Mouse (Mus musculus) embryonic fibroblast, embryonic 13.5 days (primary cell): ENCODE data around the gene Gpcpd1. TPM values are rescaled to one million over a fixed set of nuclear protein-coding genes. Genes with fewer than 3 reads are reported as not detected.

Experiments used
- H3K27ac ChIP-seq: 2 replicates; pipeline ENCODE4 v1.5.1; 2012; ENCODE audit warnings: low read length, control low read depth, inconsistent platforms; ENCODE audit not compliant: insufficient read depth
- H3K4me1 ChIP-seq: 2 replicates; pipeline ENCODE4 v1.6.1; 2011; ENCODE audit warnings: low read length; ENCODE audit not compliant: control insufficient read depth, insufficient read depth
- H3K4me3 ChIP-seq: 2 replicates; pipeline ENCODE4 v1.5.1; 2011; ENCODE audit warnings: mild to moderate bottlenecking, control low read depth, low read length; ENCODE audit not compliant: insufficient read depth
- CTCF ChIP-seq: IDR thresholded peaks from 2 replicates; pipeline ENCODE4 v1.5.1; 2011; ENCODE audit warnings: mild to moderate bottlenecking, control low read depth, low read length, moderate library complexity, borderline replicate concordance; ENCODE audit not compliant: insufficient read depth
- POLR2A ChIP-seq: IDR thresholded peaks from 2 replicates; pipeline ENCODE4 v1.6.1; 2011; ENCODE audit warnings: low read depth, mild to moderate bottlenecking, control low read depth, low read length, moderate library complexity
- polyA plus RNA-seq: library from polyadenylated mRNA; stranded (reverse); fragments of >200 nt; gene quantifications from 2 replicates; pipeline ENCODE4 v1.2.4, GENCODE M21; 2011; ENCODE audit warnings: low read depth; ENCODE audit not compliant: missing spikeins, insufficient read length

Gene Gpcpd1
- polyA plus RNA-seq, 1 experiment, result 36.2 TPM

GRCm38 (mm10) chr2:132575759-132576439, 11.6 kb downstream of the Gpcpd1 start:
- Histone ChIP-seq H3K4me3 (no peak overlapping the region), H3K4me1 (no peaks in the 10 kb centered on the region; the same call in 1 of the 2 replicates), H3K27ac (no peak overlapping the region)
- TF ChIP-seq POLR2A, result no peak
- TF ChIP-seq CTCF, result no peak

GRCm38 (mm10) chr2:132575256-132575655, 12.3 kb downstream of the Gpcpd1 start:
- TF ChIP-seq CTCF, result no peak
- no peak for TF ChIP-seq POLR2A
- Histone ChIP-seq H3K27ac (no peak overlapping the region), H3K4me3 (no peak overlapping the region), H3K4me1 (no peaks in the 10 kb centered on the region; the same call in 1 of the 2 replicates)

- Histone ChIP-seq H3K27ac (no peak overlapping the region), H3K4me1 (no peaks in the 10 kb centered on the region; the same call in 1 of the 2 replicates), H3K4me3 (no peak overlapping the region)
- TF ChIP-seq POLR2A (no peak), CTCF (no peak)
Observed at GRCm38 (mm10) chr2:132573280-132573679, 14.2 kb downstream of the Gpcpd1 start.

GRCm38 (mm10) chr2:132572651-132573050, 14.9 kb downstream of the Gpcpd1 start:
- no peaks in the 10 kb centered on the region; the same call in 1 of the 2 replicates for H3K4me1 ChIP-seq
- H3K27ac ChIP-seq, result no peak overlapping the region
- H3K4me3 ChIP-seq, result no peak overlapping the region
- no peak for TF ChIP-seq POLR2A
- no peak for TF ChIP-seq CTCF

GRCm38 (mm10) chr2:132571301-132571700, 16.2 kb downstream of the Gpcpd1 start:
- H3K27ac ChIP-seq, result no peak overlapping the region

GRCm38 (mm10) chr2:132570869-132571268, 16.7 kb downstream of the Gpcpd1 start:
- H3K4me3 ChIP-seq, result no peak overlapping the region
- H3K27ac ChIP-seq, result no peak overlapping the region
- no peak for TF ChIP-seq CTCF
- TF ChIP-seq POLR2A, result no peak
- H3K4me1 ChIP-seq, result no peaks in the 10 kb centered on the region; the same call in 1 of the 2 replicates

More at GRCm38 (mm10) chr2:132571301-132571700, 16.2 kb downstream of the Gpcpd1 start:
- TF ChIP-seq POLR2A, result no peak
- TF ChIP-seq CTCF, result no peak
- no peak overlapping the region for H3K4me3 ChIP-seq
- no peaks in the 10 kb centered on the region; the same call in 1 of the 2 replicates for H3K4me1 ChIP-seq

GRCm38 (mm10) chr2:132569686-132570085, 17.8 kb downstream of the Gpcpd1 start:
- Histone ChIP-seq H3K4me3 (no peak overlapping the region), H3K27ac (no peak overlapping the region), H3K4me1 (no peaks in the 10 kb centered on the region; the same call in 1 of the 2 replicates)
- TF ChIP-seq CTCF, result no peak
- TF ChIP-seq POLR2A, result no peak

GRCm38 (mm10) chr2:132567414-132567813, 20.1 kb downstream of the Gpcpd1 start:
- H3K27ac ChIP-seq, result no peak overlapping the region
- TF ChIP-seq POLR2A, result no peak
- TF ChIP-seq CTCF, result no peak

GRCm38 (mm10) chr2:132561860-132562259, 25.7 kb downstream of the Gpcpd1 start:
- no peaks in the 10 kb centered on the region for H3K4me1 ChIP-seq
- H3K27ac ChIP-seq, result no peak overlapping the region
- TF ChIP-seq CTCF (no peak), POLR2A (no peak)
- H3K4me3 ChIP-seq, result no peak overlapping the region

More at GRCm38 (mm10) chr2:132567414-132567813, 20.1 kb downstream of the Gpcpd1 start:
- Histone ChIP-seq H3K4me3 (no peak overlapping the region), H3K4me1 (no peaks in the 10 kb centered on the region; the same call in 1 of the 2 replicates)

- TF ChIP-seq CTCF (no peak), POLR2A (no peak)
- no peaks in the 10 kb centered on the region for H3K4me1 ChIP-seq
- no peak overlapping the region for H3K27ac ChIP-seq
- no peak overlapping the region for H3K4me3 ChIP-seq
Observed at GRCm38 (mm10) chr2:132527864-132528263, 59.7 kb downstream of the Gpcpd1 start.
